Mouse (Mus musculus): Measurements from ENCODE around the gene St3gal6. TPM values are rescaled to one million over a fixed set of nuclear protein-coding genes. Genes with fewer than 3 reads are reported as not detected.

Gene St3gal6
- total RNA-seq (2023) = 41.5 TPM

DNA sequence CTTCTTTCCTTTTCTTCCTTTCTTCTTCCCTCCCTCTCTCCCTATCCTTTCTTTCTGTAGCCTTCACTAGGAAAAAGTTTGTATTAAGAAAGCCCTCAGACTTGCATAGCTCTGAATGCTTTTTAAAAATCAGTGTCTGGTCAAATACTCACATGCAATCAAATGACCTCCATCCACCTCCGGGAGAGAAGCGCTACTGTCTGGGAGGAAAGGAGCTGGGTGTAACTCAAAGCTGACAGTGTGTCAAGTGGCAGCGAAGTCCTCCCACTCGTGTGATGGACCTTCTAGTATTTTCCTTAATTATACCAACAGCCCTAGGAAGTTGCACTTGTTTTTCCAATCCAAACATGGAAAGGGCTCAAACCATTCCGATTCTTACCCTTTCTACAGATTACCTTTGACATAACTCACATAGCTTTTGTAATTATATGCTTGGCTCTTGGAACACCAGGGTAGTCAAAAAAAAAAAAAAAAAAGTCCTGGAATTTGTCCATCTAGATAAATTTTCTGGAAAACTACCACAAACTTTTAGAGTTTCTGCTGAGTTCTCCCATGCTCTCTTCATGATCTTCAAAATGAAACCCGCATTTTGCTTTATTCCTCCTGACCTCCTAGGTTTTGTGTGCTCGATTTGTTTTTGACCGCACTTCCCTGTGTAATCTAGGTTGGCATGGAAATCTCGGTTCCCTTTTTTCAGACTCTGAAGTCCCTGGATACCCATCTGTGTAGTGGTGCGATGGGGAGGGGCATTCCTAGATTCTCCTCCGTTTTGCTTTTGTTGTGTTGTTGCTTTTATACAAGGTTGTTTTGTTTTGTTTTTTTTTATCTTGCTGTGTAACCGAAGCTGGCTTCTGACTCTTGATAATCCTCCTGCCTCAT, at the start of gene St3gal6:
Gene St3gal6 (minus strand): TSS at position 272 of the 879 bp plus-strand sequence.

Other genes with a start within 250 kb of the St3gal6 start
- 0.80 TPM for gene Dcbld2, start 115.8 kb downstream of the St3gal6 start, total RNA-seq (2023)
- not detected for gene Gm813, start 92.7 kb upstream of the St3gal6 start, total RNA-seq (2023)
- not detected for gene E330017A01Rik, start 114.5 kb upstream of the St3gal6 start, total RNA-seq (2023)
- gene Cpox, start 146.0 kb upstream of the St3gal6 start, total RNA-seq (2023) = 11.1 TPM
- gene Gpr15, start 194.8 kb upstream of the St3gal6 start, total RNA-seq (2023) = not detected
- gene Cldnd1, start 203.7 kb upstream of the St3gal6 start, total RNA-seq (2023) = 42.3 TPM
- gene Olfr172, start 238.9 kb upstream of the St3gal6 start, total RNA-seq (2023) = not detected

Data from CD4-positive naive resting alpha-beta T cell, adult 57 days (primary cell).